Mouse (Mus musculus): Measurements from ENCODE around the gene Syn3. TPM values are rescaled to one million over a fixed set of nuclear protein-coding genes. Genes with fewer than 3 reads are reported as not detected.

Gene Syn3
- polyA plus RNA-seq, 1 experiment = 9.5 TPM

- no peak overlapping the region for H3K4me3 ChIP-seq (replicated peaks; ENCODE audit: insufficient read depth, low read depth, low read length)
- TF ChIP-seq POLR2A (IDR thresholded peaks at IDR 0.05; ENCODE audit: borderline replicate concordance, insufficient read depth, low read length) = no peak
- TF ChIP-seq CTCF (IDR thresholded peaks at IDR 0.05; ENCODE audit: borderline replicate concordance, insufficient read depth, low read depth, low read length) = no peak
- no peaks in the 10 kb centered on the region for H3K4me1 ChIP-seq (ENCODE audit: control insufficient read depth, insufficient read depth, low read length)
- H3K27ac ChIP-seq (ENCODE audit: insufficient read depth, low read length) = no peak overlapping the region
- WGBS = 70% methylated on average over 6 of the region's 6 CpGs
- H3K27me3 ChIP-seq (ENCODE audit: control insufficient read depth, insufficient read depth, low read length) = no peaks in the 10 kb centered on the region
- DNase-seq = no peak
These were observed 268.7 kb downstream of the Syn3 start for GRCm38 (mm10) chr10:86230006-86230405.

DNA sequence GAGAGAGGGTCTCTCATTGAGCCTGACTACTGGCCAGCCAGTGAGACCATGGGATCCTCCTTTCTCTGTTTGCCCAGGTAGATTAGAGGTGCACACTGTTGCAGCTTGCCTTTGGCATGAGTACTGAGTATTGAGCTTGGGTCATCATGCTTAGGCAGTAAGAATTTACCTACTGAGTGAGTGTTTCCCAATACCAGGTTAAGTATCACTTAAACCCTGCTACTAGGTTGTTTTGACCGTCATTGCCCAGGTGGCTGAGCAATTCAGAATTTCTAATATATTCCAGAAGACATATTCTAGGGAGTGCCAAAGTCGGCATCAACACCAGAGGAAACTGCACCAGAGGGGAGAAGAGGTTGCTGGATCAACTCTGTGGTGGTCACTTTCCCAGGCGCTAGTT lies 273.2 kb downstream of the Syn3 start:
- Histone ChIP-seq H3K4me1 (ENCODE audit: control insufficient read depth, insufficient read depth, low read length) (no peaks in the 10 kb centered on the region), H3K27me3 (ENCODE audit: control insufficient read depth, insufficient read depth, low read length) (no peaks in the 10 kb centered on the region), H3K27ac (ENCODE audit: insufficient read depth, low read length) (no peak overlapping the region), H3K4me3 (replicated peaks; ENCODE audit: insufficient read depth, low read depth, low read length) (no peak overlapping the region)
- WGBS = 95% methylated on average over 3 of the region's 3 CpGs
- TF ChIP-seq CTCF (IDR thresholded peaks at IDR 0.05; ENCODE audit: borderline replicate concordance, insufficient read depth, low read depth, low read length) = no peak
- no peak for TF ChIP-seq POLR2A (IDR thresholded peaks at IDR 0.05; ENCODE audit: borderline replicate concordance, insufficient read depth, low read length)
- DNase-seq = no peak

DNA sequence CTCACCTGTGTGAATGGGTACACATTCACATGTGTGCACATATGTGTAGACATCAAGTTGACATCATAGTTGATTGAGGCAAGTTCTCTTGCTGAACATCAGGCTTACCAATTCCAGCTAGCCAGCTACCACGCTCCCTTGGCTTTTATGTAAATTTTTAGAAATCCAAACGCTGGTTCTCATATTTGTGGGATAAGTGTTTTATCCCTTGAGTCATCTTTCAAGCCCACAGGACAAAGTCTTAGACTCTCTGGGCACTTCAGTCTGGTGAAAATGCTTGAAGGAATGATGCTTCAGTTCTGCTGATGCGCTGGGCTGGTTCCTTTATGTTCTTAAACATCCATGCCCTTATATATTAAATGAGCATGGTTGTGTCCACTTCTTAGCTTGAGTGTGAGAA lies 279.7 kb downstream of the Syn3 start:
- Histone ChIP-seq H3K4me3 (replicated peaks; ENCODE audit: insufficient read depth, low read depth, low read length) (no peak overlapping the region), H3K27me3 (ENCODE audit: control insufficient read depth, insufficient read depth, low read length) (no peaks in the 10 kb centered on the region), H3K27ac (ENCODE audit: insufficient read depth, low read length) (no peak overlapping the region), H3K4me1 (ENCODE audit: control insufficient read depth, insufficient read depth, low read length) (no peaks in the 10 kb centered on the region)
- TF ChIP-seq POLR2A (IDR thresholded peaks at IDR 0.05; ENCODE audit: borderline replicate concordance, insufficient read depth, low read length) (no peak), CTCF (IDR thresholded peaks at IDR 0.05; ENCODE audit: borderline replicate concordance, insufficient read depth, low read depth, low read length) (no peak)
- no peak for DNase-seq
- WGBS = 97% methylated on average over 3 of the region's 3 CpGs

GRCm38 (mm10) chr10:86216836-86217235 lies 281.9 kb downstream of the Syn3 start:
- WGBS = 83% methylated on average over 2 of the region's 2 CpGs
- no peak for DNase-seq
- Histone ChIP-seq H3K4me3 (replicated peaks; ENCODE audit: insufficient read depth, low read depth, low read length) (no peak overlapping the region), H3K27me3 (ENCODE audit: control insufficient read depth, insufficient read depth, low read length) (no peaks in the 10 kb centered on the region), H3K27ac (ENCODE audit: insufficient read depth, low read length) (no peak overlapping the region), H3K4me1 (ENCODE audit: control insufficient read depth, insufficient read depth, low read length) (no peaks in the 10 kb centered on the region)
- TF ChIP-seq CTCF (IDR thresholded peaks at IDR 0.05; ENCODE audit: borderline replicate concordance, insufficient read depth, low read depth, low read length) = no peak
- no peak for TF ChIP-seq POLR2A (IDR thresholded peaks at IDR 0.05; ENCODE audit: borderline replicate concordance, insufficient read depth, low read length)

GRCm38 (mm10) chr10:86212062-86212461 lies 286.6 kb downstream of the Syn3 start:
- H3K4me3 ChIP-seq (replicated peaks; ENCODE audit: insufficient read depth, low read depth, low read length) = no peak overlapping the region
- no peak overlapping the region for H3K27ac ChIP-seq (ENCODE audit: insufficient read depth, low read length)
- H3K27me3 ChIP-seq (ENCODE audit: control insufficient read depth, insufficient read depth, low read length) = no peaks in the 10 kb centered on the region
- 54% methylated on average over 4 of the region's 4 CpGs for WGBS
- no peaks in the 10 kb centered on the region for H3K4me1 ChIP-seq (ENCODE audit: control insufficient read depth, insufficient read depth, low read length)
- TF ChIP-seq POLR2A (IDR thresholded peaks at IDR 0.05; ENCODE audit: borderline replicate concordance, insufficient read depth, low read length) = no peak
- TF ChIP-seq CTCF (IDR thresholded peaks at IDR 0.05; ENCODE audit: borderline replicate concordance, insufficient read depth, low read depth, low read length) = no peak
- DNase-seq = peak in 1 of 2 experiments; percentile 6

DNA sequence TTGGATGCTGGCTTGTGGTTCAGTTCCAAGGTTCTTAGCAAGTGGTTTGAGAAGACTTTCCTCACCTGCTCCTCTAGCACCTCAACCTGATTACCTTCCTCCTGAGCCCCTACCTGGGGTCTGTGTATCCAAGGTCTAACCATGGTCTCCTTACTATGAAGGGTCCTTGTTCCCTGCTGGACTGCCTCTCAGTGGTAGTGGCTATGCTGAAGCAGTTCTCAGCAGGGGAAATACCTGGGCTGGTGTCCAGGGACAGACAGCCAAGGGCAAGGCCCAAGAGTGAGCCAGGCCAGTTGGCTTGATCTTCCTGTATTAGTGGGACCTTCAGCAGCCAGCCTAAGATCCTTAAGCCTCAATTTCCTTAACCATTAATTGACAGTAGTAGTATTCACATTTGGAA lies 294.8 kb downstream of the Syn3 start:
- Histone ChIP-seq H3K4me1 (ENCODE audit: control insufficient read depth, insufficient read depth, low read length) (peaks cover 7% of the 10 kb centered on the region; the same call in 1 of the 2 replicates), H3K27ac (ENCODE audit: insufficient read depth, low read length) (no peak overlapping the region), H3K27me3 (ENCODE audit: control insufficient read depth, insufficient read depth, low read length) (no peaks in the 10 kb centered on the region), H3K4me3 (replicated peaks; ENCODE audit: insufficient read depth, low read depth, low read length) (no peak overlapping the region)
- no peak for TF ChIP-seq POLR2A (IDR thresholded peaks at IDR 0.05; ENCODE audit: borderline replicate concordance, insufficient read depth, low read length)
- TF ChIP-seq CTCF (IDR thresholded peaks at IDR 0.05; ENCODE audit: borderline replicate concordance, insufficient read depth, low read depth, low read length) = no peak
- peak; percentile 47 to 69 for DNase-seq

DNA sequence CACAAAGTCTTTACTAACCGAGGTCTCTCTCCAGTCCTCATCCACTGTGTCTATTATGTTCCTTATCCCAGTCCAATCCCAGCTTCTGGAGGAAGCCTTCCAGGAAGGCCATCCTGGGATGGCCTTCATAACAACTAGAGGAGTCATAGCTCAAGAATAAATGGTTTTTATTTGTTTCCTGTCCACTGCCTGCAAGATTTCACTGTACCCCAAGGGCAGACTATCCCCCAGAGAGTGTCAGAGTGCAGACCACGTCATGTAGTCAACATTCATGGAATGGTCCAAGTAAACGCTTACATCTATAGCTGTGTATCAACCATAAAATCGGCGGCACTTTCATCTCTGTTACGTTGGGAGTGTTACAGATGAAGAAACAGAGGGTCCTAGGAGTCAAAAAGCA lies 295.5 kb downstream of the Syn3 start:
- Histone ChIP-seq H3K27me3 (ENCODE audit: control insufficient read depth, insufficient read depth, low read length) (no peaks in the 10 kb centered on the region), H3K27ac (ENCODE audit: insufficient read depth, low read length) (no peak overlapping the region), H3K4me3 (replicated peaks; ENCODE audit: insufficient read depth, low read depth, low read length) (no peak overlapping the region), H3K4me1 (ENCODE audit: control insufficient read depth, insufficient read depth, low read length) (peaks cover 7% of the 10 kb centered on the region; the same call in 1 of the 2 replicates)
- WGBS = 97% methylated on average over 6 of the region's 6 CpGs
- no peak for DNase-seq
- TF ChIP-seq CTCF (IDR thresholded peaks at IDR 0.05; ENCODE audit: borderline replicate concordance, insufficient read depth, low read depth, low read length) (no peak), POLR2A (IDR thresholded peaks at IDR 0.05; ENCODE audit: borderline replicate concordance, insufficient read depth, low read length) (no peak)

GRCm38 (mm10) chr10:86201826-86202225 lies 296.9 kb downstream of the Syn3 start:
- H3K27ac ChIP-seq (ENCODE audit: insufficient read depth, low read length) = no peak overlapping the region
- H3K27me3 ChIP-seq (ENCODE audit: control insufficient read depth, insufficient read depth, low read length) = no peaks in the 10 kb centered on the region
- WGBS = 25% methylated on average over 7 of the region's 7 CpGs
- H3K4me3 ChIP-seq (replicated peaks; ENCODE audit: insufficient read depth, low read depth, low read length) = no peak overlapping the region
- no peak for DNase-seq
- H3K4me1 ChIP-seq (ENCODE audit: control insufficient read depth, insufficient read depth, low read length) = peaks cover 7% of the 10 kb centered on the region; the same call in 1 of the 2 replicates
- no peak for TF ChIP-seq POLR2A (IDR thresholded peaks at IDR 0.05; ENCODE audit: borderline replicate concordance, insufficient read depth, low read length)
- TF ChIP-seq CTCF (IDR thresholded peaks at IDR 0.05; ENCODE audit: borderline replicate concordance, insufficient read depth, low read depth, low read length) = no peak
